Mouse (Mus musculus): ENCODE measurements around the gene Nsun6.

The Nsun6 gene

GRCm38 (mm10) chr2:15054945-15055637, at the start of gene Nsun6:
TSS of gene Nsun6 (minus strand) at chr2:15055069.
- DNase-seq: peak; percentile 95 to 96

GRCm38 (mm10) chr2:15104386-15104785, 49.5 kb upstream of the Nsun6 start:
- DNase-seq: no peak

GRCm38 (mm10) chr2:15096514-15097090, 41.7 kb upstream of the Nsun6 start:
- DNase-seq: no peak

- DNase-seq: no peak
Measured at GRCm38 (mm10) chr2:15087308-15087707, 32.4 kb upstream of the Nsun6 start.

GRCm38 (mm10) chr2:15083702-15084101, 28.8 kb upstream of the Nsun6 start:
- no peak for DNase-seq

- DNase-seq: no peak
Measured at GRCm38 (mm10) chr2:15067091-15067490, 12.2 kb upstream of the Nsun6 start.

GRCm38 (mm10) chr2:15065447-15065846, 10.6 kb upstream of the Nsun6 start:
- no peak for DNase-seq

GRCm38 (mm10) chr2:15064380-15065269, 9.8 kb upstream of the Nsun6 start:
- peak; percentile 35 to 68 for DNase-seq

- DNase-seq: no peak
Measured at GRCm38 (mm10) chr2:15063815-15064214, 8.9 kb upstream of the Nsun6 start.

- no peak for DNase-seq
Measured at GRCm38 (mm10) chr2:15060856-15061255, 6.0 kb upstream of the Nsun6 start.

- DNase-seq: no peak
Measured at GRCm38 (mm10) chr2:15058227-15058626, 3.4 kb upstream of the Nsun6 start.

- peak in 1 of 2 experiments; percentile 28 for DNase-seq
Measured at GRCm38 (mm10) chr2:15055741-15056151, 877 bp upstream of the Nsun6 start.

GRCm38 (mm10) chr2:15054496-15054895, 373 bp downstream of the Nsun6 start:
- no peak for DNase-seq

- peak; percentile 94 for DNase-seq
Measured at GRCm38 (mm10) chr2:15049117-15049873, 5.6 kb downstream of the Nsun6 start, which contains the start of gene Arl5b. TSS of gene Arl5b (plus strand) at chr2:15049395.

- peak in 1 of 2 experiments; percentile 36 for DNase-seq
Measured at GRCm38 (mm10) chr2:15040326-15040725, 14.5 kb downstream of the Nsun6 start.

- DNase-seq: peak; percentile 37 to 41
Measured at GRCm38 (mm10) chr2:15038705-15039104, 16.2 kb downstream of the Nsun6 start.

- DNase-seq: no peak
Measured at GRCm38 (mm10) chr2:15027816-15028215, 27.1 kb downstream of the Nsun6 start.

- no peak for DNase-seq
Measured at GRCm38 (mm10) chr2:15026817-15027216, 28.1 kb downstream of the Nsun6 start.

- DNase-seq: no peak
Measured at GRCm38 (mm10) chr2:15008072-15008471, 46.8 kb downstream of the Nsun6 start.

- no peak for DNase-seq
Measured at GRCm38 (mm10) chr2:15007531-15007930, 47.3 kb downstream of the Nsun6 start.

GRCm38 (mm10) chr2:14997836-14998235, 57.0 kb downstream of the Nsun6 start:
- no peak for DNase-seq

- no peak for DNase-seq
Measured at GRCm38 (mm10) chr2:14996036-14996435, 58.8 kb downstream of the Nsun6 start.

GRCm38 (mm10) chr2:14992531-14992930, 62.3 kb downstream of the Nsun6 start:
- DNase-seq: no peak
